Mouse (Mus musculus): Measurements from ENCODE around the gene Rnase13. TPM values are rescaled to one million over a fixed set of nuclear protein-coding genes. Genes with fewer than 3 reads are reported as not detected.

Rnase13 gene
- polyA plus RNA-seq (2016; fragmentation: Nextera tagmentation; extraction: Ambion mirVana) = not detected in 2 replicates

- WGBS (ENCODE audit: insufficient replicate concordance) = 81% methylated on average over 7 of the region's 7 CpGs
These were observed at the start of gene Rnase13 for GRCm38 (mm10) chr14:51922571-51922865. Gene Rnase13, minus strand, starts transcription at chr14:51922773.

DNA sequence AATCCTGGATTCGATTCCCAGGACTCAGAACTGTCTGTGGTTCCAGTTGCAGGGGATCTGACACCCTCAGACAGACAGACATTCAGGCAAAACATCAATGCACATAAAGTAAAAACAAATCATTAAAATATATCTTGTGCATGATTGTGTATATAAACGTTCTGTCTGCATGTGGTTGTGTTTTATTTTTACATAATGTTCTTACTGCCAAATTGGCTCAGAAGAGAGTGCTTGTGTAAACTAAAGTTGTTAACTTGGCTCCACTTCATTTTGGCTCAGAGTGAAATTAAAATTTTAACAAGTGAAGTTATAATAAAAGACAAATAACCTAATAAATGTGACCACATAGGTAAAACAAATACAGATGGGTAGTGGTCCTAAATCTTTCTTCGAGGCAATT, 44.8 kb upstream of the Rnase13 start:
- no peaks in the 10 kb centered on the region for H3K27me3 ChIP-seq (replicated peaks)
- no peaks in the 10 kb centered on the region for H3K9me3 ChIP-seq (replicated peaks)
- no peak overlapping the region for H3K4me3 ChIP-seq
- no peaks in the 10 kb centered on the region for H3K4me1 ChIP-seq
- H3K4me2 ChIP-seq = no peak overlapping the region
- no peaks in the 10 kb centered on the region for H3K36me3 ChIP-seq
- ATAC-seq = no peak
- no peak overlapping the region for H3K9ac ChIP-seq
- 67% methylated on average over 3 of the region's 3 CpGs for WGBS (ENCODE audit: insufficient replicate concordance)
- no peak overlapping the region for H3K27ac ChIP-seq

More at GRCm38 (mm10) chr14:51922571-51922865, at the start of gene Rnase13:
- Histone ChIP-seq H3K27me3 (replicated peaks) (peaks cover 12% of the 10 kb centered on the region; the same call in 1 of the 2 replicates), H3K36me3 (no peaks in the 10 kb centered on the region), H3K9me3 (replicated peaks) (no peaks in the 10 kb centered on the region), H3K4me3 (no peak within 1 kb of the TSS), H3K27ac (no peak within 1 kb of the TSS), H3K4me1 (no peaks in the 10 kb centered on the region; the same call in 1 of the 2 replicates), H3K9ac (no peak within 1 kb of the TSS), H3K4me2 (no peak within 1 kb of the TSS)
- ATAC-seq = no peak

DNA sequence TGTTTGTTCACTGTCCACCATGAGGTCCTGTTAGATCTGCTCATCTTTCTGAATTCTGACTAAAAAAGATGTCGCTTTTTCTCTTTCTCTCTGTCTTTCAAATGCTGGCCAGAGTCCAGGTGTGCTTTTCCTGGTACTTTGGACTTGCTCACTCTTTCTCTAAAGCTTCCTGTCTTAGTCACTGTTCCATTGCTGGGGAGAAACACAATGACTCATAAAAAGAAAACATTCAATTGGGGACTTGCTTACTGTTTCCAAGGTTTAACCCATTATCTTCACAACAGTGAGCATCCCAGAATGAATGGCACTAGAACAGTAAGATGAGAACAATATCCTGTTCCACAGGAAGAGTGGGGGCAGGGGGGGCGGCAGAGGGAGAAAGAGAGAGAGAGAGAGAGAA, 37.7 kb upstream of the Rnase13 start:
- Histone ChIP-seq H3K4me3 (no peak overlapping the region), H3K36me3 (no peaks in the 10 kb centered on the region), H3K4me1 (no peaks in the 10 kb centered on the region), H3K27me3 (replicated peaks) (0 out of 2 replicates have a peak, but pooled peaks cover 4% of the 10 kb centered on the region), H3K9ac (no peak overlapping the region), H3K9me3 (replicated peaks) (0 out of 2 replicates have a peak, but pooled peaks cover 3% of the 10 kb centered on the region), H3K4me2 (no peak overlapping the region), H3K27ac (no peak overlapping the region)
- WGBS (ENCODE audit: insufficient replicate concordance) = 73% methylated on average over 2 of the region's 2 CpGs
- ATAC-seq = no peak

DNA sequence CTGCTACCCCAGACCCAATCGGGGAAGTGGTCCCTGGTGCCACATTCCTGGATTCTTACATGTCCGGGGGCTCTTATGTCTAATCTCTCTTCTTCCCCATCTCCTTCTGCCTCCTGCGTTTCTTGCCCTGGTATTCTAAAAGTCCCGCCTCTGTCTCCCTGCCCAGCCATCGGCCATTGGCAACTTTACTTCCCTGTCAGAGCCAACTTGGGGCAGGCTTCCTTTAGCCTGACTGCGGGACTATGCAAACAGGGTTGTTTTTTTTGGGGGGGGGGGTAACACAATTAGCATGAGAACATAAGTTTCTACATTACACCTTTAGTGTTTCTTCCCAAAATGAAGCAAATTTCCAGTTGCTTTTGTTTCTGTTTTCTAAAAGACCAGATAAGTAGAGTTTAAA, 20.8 kb upstream of the Rnase13 start:
- no peak for ATAC-seq
- peaks cover 18% of the 10 kb centered on the region for H3K4me1 ChIP-seq
- no peaks in the 10 kb centered on the region for H3K36me3 ChIP-seq
- no peaks in the 10 kb centered on the region for H3K27me3 ChIP-seq (replicated peaks)
- no peak overlapping the region for H3K27ac ChIP-seq
- 68% methylated on average over 6 of the region's 6 CpGs for WGBS (ENCODE audit: insufficient replicate concordance)
- H3K4me3 ChIP-seq = no peak overlapping the region
- 0 out of 2 replicates have a peak, but pooled peaks cover 1% of the 10 kb centered on the region for H3K9me3 ChIP-seq (replicated peaks)
- H3K9ac ChIP-seq = no peak overlapping the region
- H3K4me2 ChIP-seq = no peak overlapping the region

DNA sequence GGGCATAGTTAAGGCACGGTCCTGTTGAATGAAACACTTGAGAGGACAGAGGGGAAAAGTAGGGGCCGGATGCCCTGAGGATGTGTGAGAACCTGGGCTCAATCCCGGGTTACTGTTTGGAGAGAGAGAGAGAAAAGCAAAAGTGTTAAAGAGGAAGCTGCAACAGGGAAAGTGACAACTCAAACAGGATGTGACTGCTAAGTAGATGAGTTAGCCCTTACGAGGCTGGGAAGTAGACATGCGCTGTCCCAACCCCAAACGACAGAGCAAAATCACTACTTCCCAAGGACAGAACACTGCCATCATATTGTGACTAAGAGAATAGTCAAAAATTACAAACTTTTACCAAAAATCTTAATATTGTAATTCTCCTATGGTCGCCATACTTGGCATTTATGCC, 19.7 kb upstream of the Rnase13 start:
- Histone ChIP-seq H3K4me1 (peaks cover 18% of the 10 kb centered on the region), H3K27ac (no peak overlapping the region), H3K4me2 (no peak overlapping the region), H3K36me3 (no peaks in the 10 kb centered on the region), H3K27me3 (replicated peaks) (no peaks in the 10 kb centered on the region), H3K9me3 (replicated peaks) (0 out of 2 replicates have a peak, but pooled peaks cover 6% of the 10 kb centered on the region), H3K9ac (no peak overlapping the region), H3K4me3 (no peak overlapping the region)
- 29% methylated on average over 7 of the region's 7 CpGs for WGBS (ENCODE audit: insufficient replicate concordance)
- ATAC-seq = no peak

GRCm38 (mm10) chr14:51941577-51941976, 19.0 kb upstream of the Rnase13 start:
- H3K4me1 ChIP-seq = peaks cover 18% of the 10 kb centered on the region
- no peaks in the 10 kb centered on the region for H3K27me3 ChIP-seq (replicated peaks)
- H3K9me3 ChIP-seq (replicated peaks) = 0 out of 2 replicates have a peak, but pooled peaks cover 6% of the 10 kb centered on the region
- ATAC-seq = no peak
- no peak overlapping the region for H3K27ac ChIP-seq
- H3K4me2 ChIP-seq = peak overlapping the region; percentile 0; the same call in 1 of the 2 replicates
- H3K9ac ChIP-seq = no peak overlapping the region
- H3K4me3 ChIP-seq = no peak overlapping the region
- WGBS (ENCODE audit: insufficient replicate concordance) = 53% methylated on average over 9 of the region's 9 CpGs
- H3K36me3 ChIP-seq = no peaks in the 10 kb centered on the region

GRCm38 (mm10) chr14:51940944-51941560, 18.5 kb upstream of the Rnase13 start:
- Histone ChIP-seq H3K9me3 (replicated peaks) (0 out of 2 replicates have a peak, but pooled peaks cover 6% of the 10 kb centered on the region), H3K9ac (no peak overlapping the region), H3K36me3 (no peaks in the 10 kb centered on the region), H3K4me2 (peak overlapping the region; percentile 0; the same call in 1 of the 2 replicates), H3K4me3 (no peak overlapping the region), H3K27me3 (replicated peaks) (no peaks in the 10 kb centered on the region), H3K4me1 (peaks cover 18% of the 10 kb centered on the region), H3K27ac (no peak overlapping the region)
- no peak for ATAC-seq
- WGBS (ENCODE audit: insufficient replicate concordance) = 35% methylated on average over 8 of the region's 8 CpGs

DNA sequence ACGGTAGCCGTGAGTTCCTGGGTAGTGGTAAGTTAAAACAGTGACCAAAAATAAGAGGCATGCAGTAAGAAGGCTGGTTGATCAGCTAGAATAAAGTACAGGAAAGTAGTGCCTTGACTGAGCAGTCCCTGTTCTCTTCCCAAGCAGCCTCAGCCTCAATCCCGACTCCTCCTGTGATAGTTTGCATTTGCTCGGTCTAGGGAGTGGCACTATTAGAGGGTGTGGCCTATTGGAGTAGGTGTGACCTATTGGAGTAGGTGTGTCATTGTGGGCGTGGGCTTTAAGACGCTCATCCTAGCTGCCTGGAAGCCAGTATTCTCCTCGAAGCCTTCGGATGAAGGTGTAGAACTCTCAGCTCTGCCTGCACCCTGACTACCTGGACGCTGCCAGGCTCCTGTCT, 16.4 kb upstream of the Rnase13 start:
- H3K36me3 ChIP-seq = no peaks in the 10 kb centered on the region
- H3K9ac ChIP-seq = no peak overlapping the region
- peaks cover 9% of the 10 kb centered on the region; the same call in 1 of the 2 replicates for H3K9me3 ChIP-seq (replicated peaks)
- peaks cover 18% of the 10 kb centered on the region for H3K4me1 ChIP-seq
- no peak overlapping the region for H3K4me3 ChIP-seq
- 75% methylated on average over 9 of the region's 9 CpGs for WGBS (ENCODE audit: insufficient replicate concordance)
- H3K27me3 ChIP-seq (replicated peaks) = no peaks in the 10 kb centered on the region
- ATAC-seq = no peak
- H3K4me2 ChIP-seq = no peak overlapping the region
- no peak overlapping the region for H3K27ac ChIP-seq

DNA sequence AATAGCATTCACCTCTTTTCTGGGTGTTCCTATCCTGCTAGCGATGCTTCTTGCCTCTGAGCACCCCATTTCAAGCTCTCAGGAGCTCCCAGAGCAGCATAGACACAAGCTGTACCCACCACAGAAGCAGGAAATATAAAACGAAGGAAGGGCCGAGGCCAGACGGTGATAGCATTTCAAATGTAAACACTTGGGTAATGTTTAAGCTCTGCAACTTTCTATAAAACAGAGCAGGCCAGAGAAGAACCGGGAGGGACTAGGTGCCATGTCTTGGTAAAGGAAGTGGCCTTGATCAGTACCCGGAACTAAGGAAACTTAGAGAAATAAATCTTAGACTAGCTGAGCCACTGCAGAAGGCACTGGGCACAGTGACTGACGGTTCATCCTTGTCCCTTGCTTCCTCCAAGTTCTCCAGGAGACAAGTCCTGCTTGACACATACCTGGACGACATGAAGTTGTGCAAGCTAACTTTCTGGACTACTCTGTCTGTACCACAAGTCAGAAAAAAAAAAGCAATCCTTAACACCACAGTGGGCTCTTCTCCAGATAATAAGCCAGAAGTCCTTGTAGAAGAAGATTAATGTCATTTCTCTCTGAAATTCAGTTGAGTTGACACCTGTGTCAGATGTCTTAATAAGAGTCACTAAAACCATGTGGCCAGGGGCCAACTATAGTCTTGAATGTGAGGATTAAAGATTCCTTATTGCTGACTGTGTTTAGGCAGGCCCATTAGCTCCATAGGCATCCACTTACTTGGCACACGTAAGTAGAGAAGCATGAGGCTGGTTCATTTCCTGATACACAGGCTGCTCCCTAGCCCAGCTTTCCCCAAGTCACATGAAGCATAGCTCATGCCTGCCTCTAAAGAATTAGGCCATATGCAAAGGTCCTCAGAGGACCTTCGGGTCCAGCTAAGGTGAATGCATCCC, 9.8 kb upstream of the Rnase13 start:
- Histone ChIP-seq H3K9ac (no peak overlapping the region), H3K9me3 (replicated peaks) (peaks cover 3% of the 10 kb centered on the region; the same call in 1 of the 2 replicates), H3K36me3 (no peaks in the 10 kb centered on the region), H3K4me3 (no peak overlapping the region), H3K4me2 (no peak overlapping the region), H3K27me3 (replicated peaks) (0 out of 2 replicates have a peak, but pooled peaks cover 9% of the 10 kb centered on the region), H3K27ac (no peak overlapping the region), H3K4me1 (0 out of 2 replicates have a peak, but pooled peaks cover 5% of the 10 kb centered on the region)
- ATAC-seq = no peak
- 54% methylated on average over 10 of the region's 10 CpGs for WGBS (ENCODE audit: insufficient replicate concordance)

GRCm38 (mm10) chr14:51930824-51931223, 8.3 kb upstream of the Rnase13 start:
- Histone ChIP-seq H3K4me3 (no peak overlapping the region), H3K4me2 (no peak overlapping the region), H3K27ac (no peak overlapping the region), H3K9me3 (replicated peaks) (peaks cover 3% of the 10 kb centered on the region; the same call in 1 of the 2 replicates), H3K9ac (no peak overlapping the region), H3K36me3 (no peaks in the 10 kb centered on the region), H3K27me3 (replicated peaks) (0 out of 2 replicates have a peak, but pooled peaks cover 9% of the 10 kb centered on the region), H3K4me1 (0 out of 2 replicates have a peak, but pooled peaks cover 5% of the 10 kb centered on the region)
- 30% methylated on average over 5 of the region's 5 CpGs for WGBS (ENCODE audit: insufficient replicate concordance)
- ATAC-seq = peak; percentile 38

DNA sequence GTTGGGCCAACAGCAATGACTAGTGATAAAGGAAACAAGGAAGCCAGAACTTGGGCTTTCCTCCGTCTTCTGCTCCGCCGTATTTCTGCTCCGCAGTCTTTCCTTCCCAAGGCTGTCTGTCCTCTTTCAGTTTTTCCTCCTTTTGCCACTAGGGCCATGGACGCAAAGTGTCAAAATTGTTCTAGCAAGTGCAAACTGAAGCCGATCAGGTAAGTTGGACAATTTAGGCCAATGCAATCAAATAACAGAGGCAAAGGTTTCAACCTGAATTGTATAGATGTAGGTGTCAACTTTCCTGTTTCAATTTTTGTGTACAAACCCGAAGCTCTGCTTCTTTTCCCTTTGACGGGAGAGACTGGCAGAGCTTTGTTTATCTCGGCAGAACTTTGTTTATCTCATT, 7.4 kb upstream of the Rnase13 start:
- ATAC-seq = no peak
- no peak overlapping the region for H3K4me2 ChIP-seq
- no peaks in the 10 kb centered on the region for H3K36me3 ChIP-seq
- no peak overlapping the region for H3K9ac ChIP-seq
- H3K4me1 ChIP-seq = 0 out of 2 replicates have a peak, but pooled peaks cover 5% of the 10 kb centered on the region
- 61% methylated on average over 9 of the region's 9 CpGs for WGBS (ENCODE audit: insufficient replicate concordance)
- no peak overlapping the region for H3K27ac ChIP-seq
- 0 out of 2 replicates have a peak, but pooled peaks cover 9% of the 10 kb centered on the region for H3K27me3 ChIP-seq (replicated peaks)
- no peak overlapping the region for H3K4me3 ChIP-seq
- peaks cover 3% of the 10 kb centered on the region; the same call in 1 of the 2 replicates for H3K9me3 ChIP-seq (replicated peaks)

Measured in liver, embryonic 12.5 days (tissue).